Mouse (Mus musculus) kidney, adult 11 months (tissue): Measurements from ENCODE around the gene Rnase10.
"Not testable (repeated sequence)": the region's sequence is repeated elsewhere in the genome, so short reads cannot be mapped to it uniquely, and the experiment has no call there.

Experiments used
- DNase-seq: peaks from one replicate; pipeline ENCODE4 v3.0.0; 2022

The Rnase10 gene

DNA sequence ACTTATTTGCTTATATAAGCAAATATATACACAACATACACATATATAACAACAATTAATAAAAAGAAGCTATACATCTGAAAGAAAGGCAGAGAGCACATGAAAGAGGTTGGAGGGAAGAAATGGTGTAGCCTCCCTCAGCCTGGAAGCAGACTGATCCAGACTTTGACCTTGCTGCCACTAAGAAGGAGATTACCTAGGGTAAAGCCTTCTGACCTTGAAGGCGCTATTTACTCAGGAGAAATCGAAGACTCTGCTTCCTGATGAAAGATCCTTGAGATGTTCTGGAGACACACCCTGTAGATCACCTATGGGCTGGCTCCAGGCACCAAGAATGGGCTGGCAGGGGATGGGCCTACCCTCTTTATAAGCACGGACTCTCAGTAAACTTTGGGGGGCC lies 7.2 kb downstream of the Rnase10 start:
- DNase-seq = not testable (repeated sequence)

DNA sequence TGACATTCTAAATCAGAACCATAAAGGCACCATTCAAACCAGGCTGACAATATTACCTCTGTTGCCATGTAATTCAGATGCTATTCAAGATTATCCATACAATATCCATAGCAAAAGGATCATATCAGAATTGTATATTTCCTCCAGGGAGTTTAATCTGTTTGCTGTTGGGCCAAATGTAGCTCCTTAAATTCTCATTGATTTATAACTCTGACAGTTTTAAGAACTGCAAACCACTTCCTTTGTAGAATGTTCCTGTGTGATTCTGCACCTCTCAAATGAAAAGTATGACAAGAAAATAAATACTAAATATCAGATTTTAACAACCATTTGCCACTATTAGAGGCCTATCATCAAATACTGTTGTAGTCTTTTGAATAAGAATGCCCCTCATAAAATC lies 8.2 kb downstream of the Rnase10 start:
- DNase-seq = no peak

DNA sequence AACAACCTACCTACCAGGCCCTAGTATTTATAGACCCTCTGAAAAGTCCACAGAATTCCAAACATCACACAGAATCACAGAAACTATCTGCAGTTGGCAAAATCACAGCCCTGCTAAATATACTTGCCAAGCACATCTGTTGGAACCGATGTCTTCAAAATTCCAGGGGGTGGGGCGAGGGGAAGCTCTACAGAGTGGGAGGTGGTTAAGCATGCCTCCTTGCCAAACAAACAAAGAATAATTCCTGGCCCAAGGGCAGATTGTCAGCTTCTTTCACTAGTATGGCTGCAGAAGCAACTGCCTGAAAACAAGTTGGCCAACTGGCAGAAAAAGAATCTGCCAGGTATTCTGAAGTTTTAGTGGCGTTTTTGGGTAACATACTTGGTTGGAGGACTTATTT lies 9.7 kb downstream of the Rnase10 start:
- peak; percentile 13 for DNase-seq

DNA sequence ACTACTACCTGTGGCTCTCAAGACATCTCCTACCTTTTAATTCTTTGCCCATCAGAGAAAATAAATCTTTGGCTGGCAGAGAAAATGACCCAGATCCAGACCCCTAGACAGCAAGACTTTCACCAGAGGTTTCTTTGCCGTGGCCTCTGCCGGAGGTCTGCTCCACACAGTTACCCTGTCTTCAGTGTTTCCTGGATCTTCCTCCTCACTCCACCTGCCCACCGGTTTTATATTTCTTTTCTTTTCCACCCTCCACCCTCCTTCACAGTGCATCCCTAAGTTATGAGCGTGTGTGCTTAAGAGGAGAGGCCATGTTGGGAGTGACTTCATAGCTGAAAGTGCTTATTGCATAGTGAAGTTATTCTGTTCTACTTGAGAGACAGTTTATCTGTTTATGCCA lies 15.9 kb downstream of the Rnase10 start:
- DNase-seq = no peak

DNA sequence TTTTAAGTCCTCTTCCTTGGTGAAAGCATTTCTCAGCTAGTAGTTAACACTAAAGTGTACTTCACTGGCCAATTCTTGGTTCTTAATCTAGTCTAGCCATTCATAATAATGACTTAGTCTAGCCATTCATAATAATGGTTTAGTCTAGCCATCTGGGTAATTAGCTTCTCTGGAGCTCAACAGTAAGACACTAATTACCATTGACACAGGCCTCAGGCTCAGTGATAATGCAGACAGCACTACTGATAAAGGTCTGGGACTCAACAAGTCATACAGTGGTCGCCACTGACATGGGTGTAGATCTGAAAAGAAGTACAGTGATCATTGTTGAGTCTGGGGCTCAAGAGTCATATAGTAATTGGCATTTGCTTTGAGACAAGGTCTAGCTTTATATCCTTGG lies 17.3 kb downstream of the Rnase10 start:
- DNase-seq = no peak

DNA sequence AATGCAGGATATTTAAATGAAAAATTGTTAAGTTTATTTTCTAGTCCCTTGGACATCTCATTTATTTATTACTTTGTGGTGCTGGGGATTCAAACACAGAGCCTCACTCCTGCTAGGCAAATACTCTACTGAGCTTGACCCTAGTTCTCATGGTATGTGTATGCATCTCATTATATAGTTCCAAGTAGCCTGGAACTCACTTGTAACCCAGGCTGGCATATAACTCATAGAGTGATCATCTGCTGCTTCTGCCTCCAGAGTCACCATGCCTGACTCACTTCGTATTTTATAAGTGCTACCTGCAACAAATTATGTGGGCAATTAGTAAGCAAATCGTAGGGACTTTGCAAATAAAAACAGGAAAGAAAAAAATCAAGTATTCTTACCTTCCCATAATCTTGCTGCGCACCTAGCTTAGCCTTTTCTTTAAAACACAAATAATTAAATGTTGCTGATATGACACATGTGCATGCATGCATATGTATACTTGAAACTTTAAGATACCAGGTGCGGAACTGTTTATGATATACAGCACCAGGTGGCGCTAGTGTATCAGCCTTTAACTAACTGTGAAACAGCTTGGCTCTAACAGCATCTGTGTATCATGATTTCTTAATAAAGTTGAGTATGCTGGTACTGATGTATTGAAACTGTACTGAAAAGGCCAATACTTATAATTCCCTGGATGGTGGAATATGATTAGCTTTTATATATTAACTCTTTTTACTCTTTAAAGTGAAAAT lies 19.0 kb downstream of the Rnase10 start:
- DNase-seq = peak; percentile 44

DNA sequence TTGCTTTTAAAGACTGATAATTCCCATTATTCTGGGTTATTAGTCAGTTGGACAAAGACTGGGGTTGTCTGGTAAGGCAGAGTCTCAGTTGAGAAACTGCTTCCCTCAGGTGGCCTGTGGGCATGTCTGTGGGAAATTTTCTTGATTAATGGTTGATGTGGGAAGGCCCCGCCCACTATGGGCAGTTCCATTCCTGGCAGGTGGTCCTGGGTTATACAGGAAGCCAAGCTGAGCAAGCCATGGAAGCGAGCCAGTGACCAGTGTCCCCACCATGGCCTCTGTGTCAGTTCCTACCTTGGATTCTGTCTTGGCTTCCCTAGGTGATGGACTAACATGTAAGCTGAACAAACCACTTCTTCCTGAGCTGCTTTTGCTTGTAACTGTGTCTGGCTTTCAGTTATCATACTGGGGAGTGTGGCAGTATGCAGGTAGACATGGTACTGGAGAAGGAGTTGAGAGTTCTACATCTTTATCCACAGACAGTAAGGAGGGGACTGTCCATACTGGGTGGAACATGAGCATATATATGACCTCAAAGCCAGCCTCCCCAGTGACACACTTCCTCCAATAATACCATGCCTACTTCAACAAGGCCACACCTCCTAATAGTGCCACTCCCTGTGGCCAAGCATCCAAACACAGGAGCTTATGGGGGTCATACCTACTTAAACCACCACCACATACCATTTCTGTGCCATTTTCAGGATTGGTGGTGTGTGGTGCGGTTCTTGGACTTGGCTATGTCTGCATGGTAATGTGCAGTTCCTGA lies 20.0 kb downstream of the Rnase10 start:
- DNase-seq = no peak

DNA sequence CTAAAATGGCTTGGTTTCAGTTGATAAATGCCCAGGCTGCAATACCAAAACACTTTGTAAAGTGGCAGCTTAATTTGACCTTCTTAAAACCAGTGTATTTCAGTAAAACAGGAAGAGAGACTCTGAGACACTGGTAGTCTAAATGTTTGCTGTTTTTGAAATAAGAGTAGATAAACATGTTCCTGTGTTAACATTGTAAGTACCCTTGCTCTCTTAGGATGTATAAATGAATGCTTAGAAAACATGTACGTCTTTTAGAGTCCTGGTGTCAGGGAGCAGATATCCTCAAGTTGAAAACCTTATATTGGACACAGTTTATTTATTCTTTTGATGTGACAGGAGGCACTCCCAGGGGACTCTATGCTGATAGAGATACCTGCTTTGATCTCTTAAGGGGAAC lies 27.7 kb downstream of the Rnase10 start:
- no peak for DNase-seq

DNA sequence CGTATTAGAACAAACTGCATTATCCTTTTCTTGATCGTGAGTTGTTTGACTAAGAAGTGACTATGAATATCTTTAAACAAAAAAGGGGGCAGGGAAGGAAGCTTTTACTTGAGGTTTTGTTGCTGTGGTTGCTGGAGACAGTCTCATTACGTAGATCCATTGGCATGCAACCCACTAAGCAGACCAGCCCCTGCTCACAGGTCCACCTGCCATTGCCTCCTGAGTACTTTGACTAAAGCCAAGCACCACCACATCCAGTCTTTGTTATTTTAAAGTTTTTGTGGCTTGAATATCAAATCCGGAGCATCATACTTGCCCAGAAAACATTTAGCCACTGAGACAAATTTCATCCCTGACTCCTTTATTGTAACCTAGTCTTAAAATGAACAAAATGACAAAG lies 28.7 kb downstream of the Rnase10 start:
- no peak for DNase-seq

DNA sequence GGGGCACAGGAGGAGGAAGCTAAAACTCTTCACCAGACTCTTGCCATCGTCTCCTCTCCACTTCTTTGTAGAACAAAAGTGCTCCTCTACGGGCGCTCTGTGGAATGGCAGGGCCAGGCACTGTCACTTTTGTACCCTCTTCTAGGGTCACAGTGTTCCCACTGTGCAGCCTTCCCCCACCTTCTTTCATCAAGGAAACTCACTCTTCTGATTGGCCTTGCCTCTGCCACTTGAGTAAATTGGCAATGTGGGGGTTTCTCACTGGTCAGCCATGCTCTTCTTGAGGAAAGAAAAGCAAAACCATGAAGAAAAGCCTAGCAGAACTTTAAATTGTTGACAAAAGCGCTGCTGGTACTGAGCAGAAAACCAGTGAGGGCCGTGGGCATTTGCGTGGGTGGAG lies 34.2 kb downstream of the Rnase10 start, which contains the start of gene Rnase9:
Gene Rnase9 (minus strand): TSS at position 101 of the 400 bp plus-strand sequence.
- DNase-seq = no peak

DNA sequence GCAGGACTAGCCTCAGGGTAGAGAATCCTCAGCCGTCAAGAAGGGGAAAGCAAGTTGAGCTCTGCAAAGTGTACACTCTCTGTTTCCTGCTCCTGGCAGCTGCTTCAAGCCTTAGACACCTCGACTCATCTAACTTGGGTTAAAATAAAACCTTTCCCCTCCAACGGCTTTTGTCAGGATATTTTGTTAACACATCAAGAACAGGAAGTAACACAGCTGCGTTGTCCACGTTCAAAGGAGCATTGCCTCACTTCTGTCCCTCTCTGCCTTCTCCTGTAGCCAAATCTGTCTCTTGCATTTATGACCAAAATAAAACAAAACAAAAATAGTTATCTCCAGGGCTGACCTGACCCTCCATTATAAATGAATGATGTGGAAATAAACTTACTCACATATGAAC lies 40.3 kb downstream of the Rnase10 start:
- no peak for DNase-seq

DNA sequence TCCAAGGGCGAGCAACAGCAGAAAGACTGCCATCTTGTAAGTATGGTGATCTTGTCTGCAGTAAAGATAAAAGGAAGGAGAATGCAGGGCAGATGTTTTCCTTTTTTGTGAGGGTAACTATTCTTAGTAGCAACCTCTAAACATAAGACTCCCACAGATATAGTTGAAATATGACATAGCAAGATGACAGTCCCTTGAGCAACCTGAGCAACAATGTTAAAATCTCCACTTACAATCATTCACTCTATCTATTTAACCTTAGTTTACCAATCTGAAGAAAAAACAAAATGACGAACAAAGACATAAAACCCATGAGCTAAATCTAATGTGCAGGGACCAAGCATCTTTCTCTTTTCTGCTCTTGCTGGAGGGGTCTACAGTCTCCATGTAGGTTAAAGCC lies 42.5 kb downstream of the Rnase10 start, which contains the start of gene Rnase11:
Gene Rnase11 (minus strand): TSS at position 101 of the 400 bp plus-strand sequence.
- no peak for DNase-seq

DNA sequence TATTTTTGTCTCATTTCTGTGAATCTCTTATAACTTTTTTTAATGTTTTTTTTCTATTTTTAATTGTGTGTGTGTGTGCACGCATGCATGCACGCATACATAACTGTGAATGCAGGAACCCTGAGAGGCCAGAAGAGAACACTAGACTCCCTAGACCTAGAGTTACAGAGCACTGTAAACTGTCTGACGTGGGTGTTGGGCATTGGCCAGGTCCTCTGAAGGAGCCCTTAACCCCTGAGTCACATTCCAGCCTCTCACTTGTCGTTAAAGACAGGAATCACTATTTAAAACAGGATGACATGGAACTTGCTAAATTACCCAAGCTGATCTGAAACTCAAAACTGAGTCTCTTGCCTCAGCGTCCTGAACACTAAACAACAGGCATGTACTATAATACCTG lies 44.4 kb downstream of the Rnase10 start:
- DNase-seq = no peak

DNA sequence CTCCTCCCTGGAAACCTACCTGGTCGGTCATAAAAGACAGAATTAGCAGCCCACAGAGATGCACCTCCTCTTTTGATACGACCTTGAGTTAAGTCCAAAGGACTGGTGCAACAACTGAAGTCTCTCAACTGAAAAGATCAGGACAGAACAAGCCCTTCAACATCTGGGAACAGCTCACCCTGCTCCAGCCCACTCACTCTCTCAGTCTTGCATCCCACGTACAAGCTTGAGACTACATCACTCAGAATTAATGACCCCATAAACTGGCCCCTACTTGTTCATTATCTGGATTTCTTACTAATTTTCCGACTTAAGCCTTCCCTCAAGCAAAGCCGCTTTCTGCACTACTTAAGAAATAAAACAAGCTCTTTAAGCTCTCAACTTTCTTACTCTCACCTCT lies 45.6 kb downstream of the Rnase10 start:
- no peak for DNase-seq

DNA sequence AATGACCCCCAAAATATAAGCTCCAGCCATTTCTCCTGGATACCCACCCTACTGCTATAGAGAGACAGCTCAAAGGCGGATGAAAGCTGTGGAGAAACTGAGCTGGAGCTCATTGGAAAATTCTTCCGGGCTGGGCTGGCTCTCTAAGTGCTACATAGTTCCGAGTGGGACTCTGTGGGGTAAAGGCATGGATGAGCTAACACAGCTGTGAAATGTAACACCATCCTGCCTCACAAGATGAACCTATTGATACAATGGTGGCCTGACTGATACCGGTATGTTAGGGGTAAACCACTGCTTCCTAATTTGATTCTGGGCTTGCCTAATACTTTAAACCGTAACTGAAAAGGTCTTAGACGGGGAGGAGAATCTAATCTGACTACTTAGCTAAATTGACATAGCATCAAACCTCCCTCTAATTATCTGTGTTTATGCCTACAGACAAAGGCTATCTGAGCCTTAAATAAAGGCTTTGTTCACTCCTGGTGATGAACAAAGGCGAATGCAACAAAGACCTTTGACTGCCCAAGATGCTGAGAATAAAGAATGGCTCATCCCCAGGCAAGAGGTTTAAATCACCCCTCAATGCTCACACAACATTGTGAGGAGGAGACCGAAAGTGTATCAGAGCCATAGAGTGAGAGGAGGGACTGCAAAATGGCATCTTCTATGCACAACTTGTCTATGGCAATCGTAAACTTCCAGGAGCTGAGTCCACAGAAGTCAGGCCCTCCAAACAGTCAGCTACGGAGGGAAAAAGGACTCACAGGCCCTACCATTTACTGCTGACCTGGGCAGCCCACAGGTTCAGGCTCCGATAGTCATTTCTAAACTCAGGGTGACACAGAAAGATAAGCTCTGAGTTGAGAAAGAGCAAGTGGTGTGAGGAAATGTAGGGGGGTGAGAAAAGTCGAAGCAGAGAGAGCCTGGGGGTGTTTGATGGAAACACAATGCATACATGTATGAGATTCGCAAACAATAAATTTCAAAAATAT lies 47.0 kb downstream of the Rnase10 start:
- DNase-seq = no peak

DNA sequence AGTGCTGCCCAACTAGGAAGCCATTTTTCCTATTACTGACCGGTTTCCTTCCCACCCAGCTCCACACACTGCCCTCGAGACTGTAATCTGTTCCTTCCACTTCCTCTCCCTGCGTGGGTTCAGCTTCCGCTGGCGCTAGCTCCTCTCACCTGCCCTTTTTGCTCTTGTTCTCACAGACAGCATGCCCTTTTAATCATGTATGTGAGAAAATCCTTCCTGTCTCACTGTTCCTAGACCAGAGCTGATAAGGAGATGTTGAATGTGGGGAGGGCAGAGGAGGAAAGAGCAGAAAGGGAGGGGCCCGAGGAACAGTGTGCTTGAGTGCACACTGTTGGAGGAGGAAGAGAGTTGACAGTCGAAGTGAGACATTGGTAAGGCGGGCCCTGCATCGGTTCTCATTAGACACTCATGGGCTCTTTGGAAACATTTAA lies 49.9 kb downstream of the Rnase10 start, which contains the start of gene Rnase12:
Gene Rnase12 (minus strand): TSS at position 261 of the 431 bp plus-strand sequence.
- DNase-seq = no peak
